Mouse (Mus musculus) intestine, embryonic 15.5 days (tissue): ENCODE data around the gene Ccdc7a. TPM values are rescaled to one million over a fixed set of nuclear protein-coding genes. Genes with fewer than 3 reads are reported as not detected.

ENCODE experiments used
- ATAC-seq: fragments of 200-750 bp; cut with Nextera tagmentation; 2 replicates; pipeline ENCODE4 v1.8.0; 2017; ENCODE audit warnings: moderate TSS enrichment, moderate library complexity
- H3K27ac ChIP-seq: fragments of 300-500 bp; sonication (generic); 2 replicates; pipeline ENCODE4 v1.5.1; 2015; ENCODE audit warnings: mild to moderate bottlenecking, inconsistent platforms
- H3K27me3 ChIP-seq: fragments of 300-500 bp; sonication (generic); replicated peaks from 2 replicates; pipeline ENCODE4 v1.6.1; 2015; ENCODE audit warnings: inconsistent platforms
- H3K36me3 ChIP-seq: fragments of 300-500 bp; sonication (generic); 2 replicates; pipeline ENCODE4 v1.6.1; 2015; ENCODE audit warnings: inconsistent platforms
- H3K4me1 ChIP-seq: fragments of 300-500 bp; sonication (generic); replicated peaks from 2 replicates; pipeline ENCODE4 v1.6.1; 2015; ENCODE audit warnings: inconsistent platforms
- H3K4me2 ChIP-seq: fragments of 300-500 bp; sonication (generic); replicated peaks from 2 replicates; pipeline ENCODE4 v1.6.1; 2015; ENCODE audit warnings: mild to moderate bottlenecking, inconsistent platforms
- H3K4me3 ChIP-seq: fragments of 300-500 bp; sonication (generic); replicated peaks from 2 replicates; pipeline ENCODE4 v1.5.1; 2015; ENCODE audit warnings: inconsistent platforms
- H3K9ac ChIP-seq: fragments of 300-500 bp; sonication (generic); 2 replicates; pipeline ENCODE4 v1.6.1; 2015; ENCODE audit warnings: inconsistent platforms
- H3K9me3 ChIP-seq: fragments of 300-500 bp; sonication (generic); 2 replicates; pipeline ENCODE4 v1.6.1; 2016; ENCODE audit warnings: inconsistent platforms
- WGBS: fragments of 180-500 bp; shearing (Covaris S2); methylation state at CpG from one replicate; pipeline ENCODE4 v1.1.7; 2015; 5-methylcytosine and 5-hydroxymethylcytosine counted together
- polyA plus RNA-seq: library from polyadenylated mRNA; unstranded; fragments of >200 nt; fragmentation: Nextera tagmentation; extraction: Ambion mirVana; gene quantifications from 2 replicates; pipeline ENCODE4 v1.2.1, GENCODE M21; 2015

Gene Ccdc7a
- polyA plus RNA-seq, 1 experiment from 2014 or later: not detected

DNA sequence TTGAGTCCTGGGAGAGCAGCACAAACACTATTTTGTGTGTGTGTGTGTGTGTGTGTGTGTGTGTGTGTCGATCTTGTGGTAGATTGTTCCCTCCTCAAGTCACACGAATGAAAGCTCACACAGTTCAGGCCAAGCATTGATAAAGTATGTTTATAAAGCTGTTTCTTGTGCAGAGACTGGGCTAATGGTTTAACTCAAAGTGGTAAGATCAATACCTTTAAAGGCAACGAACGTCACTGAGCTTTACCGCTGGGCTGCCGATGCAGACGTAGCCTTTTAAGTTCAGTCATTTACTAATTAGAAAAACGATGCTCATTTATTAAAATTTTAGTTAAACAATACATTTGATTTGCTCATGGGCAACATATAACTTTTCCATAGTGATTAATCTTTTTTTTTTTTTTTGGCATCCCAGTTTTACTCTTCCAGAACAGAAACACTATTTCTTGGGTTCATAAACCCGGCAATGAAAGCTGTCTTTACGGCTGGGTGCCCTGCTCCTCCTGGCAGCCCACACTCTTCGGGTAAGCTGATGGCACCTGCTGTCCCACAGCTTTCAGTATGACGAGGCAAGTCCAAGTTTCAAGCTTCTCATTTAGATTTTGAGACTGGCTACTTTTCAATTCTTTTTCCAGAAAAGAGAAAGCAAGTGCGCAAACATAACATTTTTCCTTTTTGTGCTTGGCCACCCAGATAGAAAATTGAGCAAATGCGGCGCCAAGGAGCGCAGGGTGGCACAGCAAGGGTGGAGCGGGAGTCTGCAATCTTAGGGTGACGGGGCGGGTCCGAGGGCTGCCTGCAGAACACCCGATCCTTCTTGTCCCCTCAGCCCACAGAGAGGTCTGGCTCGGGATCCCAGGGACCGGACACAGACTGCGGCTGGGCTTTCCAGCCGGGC, 380.5 kb downstream of the Ccdc7a start:
- 4% methylated on average over 25 of the region's 25 CpGs for WGBS
- Histone ChIP-seq H3K27ac (peak overlapping the region; percentile 99), H3K9me3 (no peaks in the 10 kb centered on the region), H3K4me1 (peaks cover 8% of the 10 kb centered on the region), H3K36me3 (no peaks in the 10 kb centered on the region), H3K27me3 (no peaks in the 10 kb centered on the region), H3K9ac (peak overlapping the region; percentile 99), H3K4me3 (peak overlapping the region; percentile 77), H3K4me2 (peak overlapping the region; percentile 54)
- peak; percentile 83 for ATAC-seq

Other genes starting within 250 kb of the Ccdc7a start
- gene Ccdc7b, start 1.6 kb upstream of the Ccdc7a start, polyA plus RNA-seq: not detected in 2 replicates
- not detected in 2 replicates for gene Gm10999, start 66.1 kb upstream of the Ccdc7a start, polyA plus RNA-seq
- 16.8 and 17.3 TPM in 2 replicates for gene 2610044O15Rik8, start 168.9 kb upstream of the Ccdc7a start, polyA plus RNA-seq